Mouse (Mus musculus): Measurements from ENCODE around the gene Baiap2.

Baiap2 gene

DNA sequence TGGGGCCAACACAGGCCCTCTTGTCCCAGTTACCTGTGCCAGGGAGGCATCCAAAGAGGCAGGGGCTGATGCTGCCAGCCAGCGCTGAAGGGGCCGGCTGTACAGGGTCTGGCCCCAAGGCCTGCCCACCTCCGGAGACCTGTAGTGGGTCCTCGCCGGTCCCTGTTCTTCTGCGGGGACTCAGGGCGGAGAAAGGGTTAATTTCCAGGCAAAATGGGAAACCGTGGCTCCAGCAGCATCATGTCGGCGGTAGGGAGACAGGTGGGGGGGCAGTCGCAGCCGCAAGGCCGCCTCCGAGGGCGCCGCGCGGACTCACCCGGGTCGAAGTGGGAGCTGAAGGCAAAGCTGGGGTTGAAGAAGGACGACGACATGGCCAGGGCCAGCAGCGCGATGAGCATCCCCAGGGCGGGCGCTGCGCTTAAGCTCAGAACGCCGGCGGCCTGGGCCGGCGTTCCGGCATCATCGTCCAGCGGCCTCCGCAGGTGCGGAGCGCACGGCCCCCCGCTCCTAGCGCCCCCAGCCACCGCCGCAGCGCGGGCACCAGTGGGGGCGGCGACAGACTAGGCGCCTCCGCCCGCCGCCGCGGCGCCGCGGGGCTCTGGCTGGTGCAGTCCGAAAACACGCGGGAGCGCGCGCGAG, 104.1 kb downstream of the Baiap2 start, which contains the start of gene Aatk:
Gene Aatk (minus strand): TSS at position 615 of the 639 bp plus-strand sequence.
- DNase-seq = peak; percentile 56

DNA sequence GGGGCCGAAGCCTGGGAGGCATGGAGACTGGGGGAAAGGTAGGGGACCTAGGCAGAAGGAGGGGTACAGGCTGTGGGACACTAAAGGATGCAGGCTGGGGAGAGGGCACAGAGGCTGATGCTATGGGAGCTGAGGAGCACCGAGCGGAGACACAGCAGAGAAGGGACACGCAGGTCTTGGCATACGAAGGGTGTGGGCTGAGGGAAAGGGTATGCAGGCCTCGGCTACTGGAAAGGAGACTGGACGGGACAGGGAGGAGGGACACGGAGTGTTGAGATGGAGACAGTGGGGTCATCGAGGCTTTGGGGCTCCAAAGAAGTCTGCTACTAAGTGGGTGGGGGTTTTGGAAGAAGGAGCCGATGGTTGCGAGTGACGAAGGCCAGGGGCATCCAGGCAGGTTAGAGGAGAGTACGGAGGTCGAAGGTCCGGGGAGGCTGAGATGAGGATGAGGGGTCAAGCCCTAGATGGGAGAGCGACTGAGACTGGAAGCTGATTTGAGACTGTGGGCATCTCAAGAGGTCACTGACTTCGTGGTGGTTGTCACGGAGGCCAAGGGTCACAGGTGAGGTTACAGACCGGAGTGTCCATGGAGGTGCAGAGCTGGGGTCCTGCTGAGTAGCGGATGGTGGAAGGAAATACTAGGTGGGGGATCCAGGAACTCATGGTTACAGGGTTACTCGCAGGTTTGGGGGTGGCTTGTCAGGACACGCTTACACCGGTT, 105.1 kb downstream of the Baiap2 start:
- no peak for DNase-seq

DNA sequence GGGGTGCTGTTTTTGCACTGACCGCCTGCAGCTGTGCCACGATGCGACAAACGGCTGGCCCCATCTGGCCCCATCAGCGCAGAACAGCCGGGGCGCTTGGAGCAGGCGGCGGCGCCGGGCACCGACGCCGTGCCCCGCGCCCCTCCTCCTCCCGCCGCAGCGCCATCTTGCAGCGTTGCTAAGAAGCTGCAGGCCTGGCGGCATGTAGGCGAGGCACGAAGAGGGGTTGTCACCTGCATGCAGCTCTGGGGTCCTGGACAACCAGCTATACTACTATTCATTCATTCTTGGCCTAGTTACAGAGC, 105.6 kb downstream of the Baiap2 start:
- DNase-seq = peak; percentile 72

DNA sequence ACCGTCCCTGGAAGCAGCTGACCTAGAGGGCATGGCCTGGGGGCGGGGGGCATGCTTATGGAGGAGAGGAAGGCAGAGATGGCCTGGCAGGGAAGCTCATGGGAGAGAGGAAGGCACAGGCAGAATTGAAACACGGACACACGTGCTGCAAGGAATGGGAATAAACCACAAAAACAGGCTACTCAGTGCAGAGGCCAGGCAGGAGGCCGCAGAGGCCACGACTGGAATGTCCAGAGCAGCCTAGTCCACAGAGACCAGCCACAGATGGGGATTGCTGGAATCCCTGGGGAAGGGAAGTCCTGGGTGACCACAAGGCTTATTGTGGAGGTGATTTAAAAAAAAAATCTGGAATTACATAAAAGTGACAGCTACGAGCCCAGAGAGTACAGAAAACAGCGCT, 106.5 kb downstream of the Baiap2 start:
- no peak for DNase-seq

DNA sequence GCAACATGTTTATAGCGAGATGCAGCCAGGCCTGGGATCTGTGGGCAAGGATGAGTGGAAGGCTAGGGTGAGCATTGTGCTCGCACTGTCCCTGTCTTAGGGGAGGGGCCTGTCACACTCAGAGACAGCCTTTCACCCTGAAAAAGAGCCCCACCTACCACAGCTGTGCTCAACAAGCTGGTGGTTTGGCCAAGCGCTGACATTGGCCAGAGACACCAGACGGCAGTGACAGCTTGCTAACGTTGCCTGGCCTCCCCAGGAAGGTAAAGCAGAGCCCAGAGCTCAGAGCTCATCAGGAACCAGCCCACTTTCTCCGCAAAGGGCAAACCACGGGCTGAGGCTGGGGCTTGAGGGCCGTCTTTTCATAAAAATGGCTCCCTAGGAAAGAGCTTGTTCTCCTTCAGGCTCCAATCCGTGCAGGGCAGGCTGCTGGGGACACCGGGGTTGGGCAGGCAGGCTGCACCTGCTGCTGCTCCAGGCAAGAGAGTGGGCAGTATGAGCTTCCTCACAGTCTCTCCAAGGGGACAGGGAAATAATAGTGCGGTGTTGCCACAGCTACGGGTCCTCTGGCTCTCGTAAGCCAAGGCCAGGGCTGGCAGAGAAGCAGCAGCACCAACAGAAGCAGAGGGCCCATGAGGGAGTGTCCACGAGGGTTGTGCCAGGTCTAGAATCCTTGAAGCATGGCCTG, 108.7 kb downstream of the Baiap2 start:
- no peak for DNase-seq

DNA sequence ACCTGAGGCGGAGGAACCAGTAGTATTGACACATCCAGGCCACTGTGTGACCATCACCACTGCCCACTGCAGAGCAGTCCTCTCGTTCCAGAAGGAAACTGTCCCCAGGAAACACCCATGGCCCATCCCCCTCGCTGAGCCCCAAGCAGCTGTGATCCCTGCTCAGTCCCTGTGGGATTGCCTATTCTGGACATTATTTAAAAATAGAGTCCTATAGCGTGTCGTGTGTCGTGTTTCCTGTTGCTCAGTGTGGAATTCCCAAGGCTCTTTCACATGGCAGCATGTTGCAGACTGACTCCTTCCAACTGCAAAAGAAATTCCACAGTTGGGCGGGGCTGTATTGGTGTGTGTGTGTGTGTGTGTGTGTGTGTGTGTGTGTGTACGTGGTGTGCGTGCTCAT, 109.7 kb downstream of the Baiap2 start:
- DNase-seq = no peak

DNA sequence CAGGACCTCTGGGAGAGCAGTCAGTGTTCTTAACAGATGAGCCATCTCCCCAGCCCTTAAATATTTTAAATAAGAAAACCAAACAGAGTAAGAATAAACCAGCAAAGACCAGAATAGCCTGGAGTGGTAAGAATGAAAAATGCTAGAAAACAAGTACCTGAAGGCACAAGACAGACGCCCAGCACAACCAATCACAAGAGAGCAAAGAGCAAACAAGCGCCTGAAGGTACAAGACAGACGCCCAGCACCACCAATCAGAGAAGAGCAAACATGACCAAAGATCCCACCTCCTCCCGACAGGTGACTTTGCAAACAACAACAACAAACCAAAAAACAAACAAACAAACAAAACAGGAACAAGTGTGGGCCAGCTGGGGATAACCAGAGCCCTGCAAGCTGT, 111.3 kb downstream of the Baiap2 start:
- no peak for DNase-seq

DNA sequence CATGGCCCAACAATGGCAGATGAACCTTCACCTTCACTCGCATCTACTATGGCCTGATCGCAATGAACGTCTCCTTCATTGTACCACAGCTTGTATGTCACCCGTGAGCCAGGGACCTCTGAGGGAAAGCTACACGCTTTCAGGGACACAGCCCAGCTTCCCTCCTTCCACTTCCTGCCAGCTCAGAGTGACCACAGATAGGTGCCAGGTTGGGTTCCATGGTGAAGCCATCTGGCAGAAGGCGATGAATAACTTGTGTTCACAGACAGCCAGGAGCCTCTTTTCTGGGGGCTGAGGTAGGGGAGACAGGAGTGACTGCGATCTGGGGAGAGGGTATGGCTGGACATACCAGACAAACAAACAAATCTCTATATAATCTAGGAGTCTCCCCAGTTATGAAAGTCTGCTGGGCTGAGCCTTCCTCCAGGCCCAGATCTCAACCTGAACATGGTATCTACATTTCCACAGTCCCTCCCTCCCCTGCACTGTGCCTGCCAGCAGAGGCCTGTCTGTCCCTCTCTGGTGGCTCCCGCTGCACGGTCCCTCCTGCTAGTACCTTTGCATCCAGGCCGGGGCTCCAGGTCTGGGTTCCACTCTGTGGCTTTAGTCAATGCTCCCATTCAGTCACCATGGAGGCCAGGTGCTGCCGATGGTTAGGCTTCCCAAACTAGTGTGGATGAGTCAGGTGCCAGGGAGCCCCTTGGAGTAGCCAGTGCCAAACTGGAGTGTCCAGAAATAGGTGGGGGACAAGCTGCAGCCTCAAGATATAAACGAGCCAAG, 113.6 kb downstream of the Baiap2 start:
- DNase-seq = no peak
